Mouse (Mus musculus): Measurements from ENCODE around the gene Dmrt3. TPM values are rescaled to one million over a fixed set of nuclear protein-coding genes. Genes with fewer than 3 reads are reported as not detected.

The Dmrt3 gene
- polyA plus RNA-seq, 1 experiment = not detected

DNA sequence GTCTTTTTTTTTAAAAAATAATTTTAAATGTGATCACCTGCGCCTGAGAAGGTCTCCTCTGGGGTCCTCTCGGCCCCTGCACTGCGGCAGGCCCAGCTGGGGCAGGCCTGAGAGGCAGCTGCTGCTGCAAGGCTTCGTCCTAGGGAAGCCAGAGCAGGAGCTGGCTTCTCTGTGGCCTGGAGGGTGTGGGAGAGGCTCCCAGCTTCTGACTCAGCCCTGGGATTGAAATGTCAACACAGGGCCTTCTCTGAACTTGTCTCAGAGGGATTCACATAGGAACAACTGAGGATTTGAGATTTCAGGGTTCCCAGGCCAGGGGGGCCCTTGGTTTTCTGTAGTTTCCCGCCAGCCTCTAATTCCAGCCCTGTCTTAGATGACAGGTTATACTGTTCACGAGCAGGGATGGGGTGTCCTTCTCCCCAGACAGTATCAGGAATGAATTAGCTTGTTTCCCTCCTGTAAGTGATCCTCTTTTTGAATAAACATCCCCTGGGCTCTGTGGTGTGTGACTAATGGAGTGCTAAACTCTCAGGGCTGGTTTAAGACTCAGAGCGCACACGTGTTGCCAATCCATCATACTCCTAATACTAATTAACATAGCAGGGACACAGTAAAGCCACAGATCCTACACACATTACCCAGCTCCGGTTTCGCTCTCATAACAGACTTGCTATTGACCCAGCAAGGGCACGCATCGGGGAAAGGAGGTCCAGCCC, 44.1 kb downstream of the Dmrt3 start:
- TF ChIP-seq GATA1 (IDR thresholded peaks at IDR 0.05; ENCODE audit: low read length) = no peak

DNA sequence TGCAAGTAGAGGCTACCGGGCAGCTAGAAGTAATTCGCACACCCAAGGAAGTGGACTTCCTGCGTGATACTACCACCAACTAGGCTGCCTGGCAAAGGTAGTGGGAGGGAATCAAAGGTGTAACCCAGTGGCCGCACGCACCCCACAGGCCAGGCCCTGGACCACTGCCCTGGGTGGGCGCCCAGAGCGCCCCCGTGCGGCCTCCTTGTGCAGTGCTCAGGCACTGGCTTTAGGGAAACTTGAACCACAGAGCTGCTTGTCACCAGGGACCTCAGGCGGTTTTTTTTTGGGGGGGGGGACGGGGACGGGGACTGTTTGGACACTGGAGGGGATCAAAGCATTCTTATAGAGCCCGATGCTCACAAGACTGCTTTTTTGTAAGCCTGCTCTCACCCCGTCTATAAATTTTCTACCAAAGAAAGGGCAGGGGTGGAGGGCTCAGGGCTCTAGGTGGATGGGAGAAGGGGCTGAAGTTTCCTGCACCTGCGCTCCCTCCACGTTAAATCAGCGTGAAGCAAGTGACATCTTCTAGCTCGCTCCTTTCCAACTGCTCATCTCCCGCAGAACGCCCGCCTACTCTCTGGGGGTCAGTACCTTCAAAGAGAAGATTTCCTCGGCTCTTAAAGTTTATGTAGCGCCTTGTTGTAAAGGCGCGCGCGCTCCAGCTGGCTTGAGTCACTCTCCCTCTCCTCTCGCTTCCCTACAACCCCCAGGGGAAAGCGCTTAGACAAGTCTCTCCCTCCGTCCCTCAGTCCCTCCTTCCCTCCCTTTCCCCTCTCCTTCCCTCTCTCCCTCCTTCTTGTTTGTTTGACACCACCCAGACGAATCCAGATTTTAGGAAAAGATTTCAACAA, 55.6 kb downstream of the Dmrt3 start:
- TF ChIP-seq GATA1 (IDR thresholded peaks at IDR 0.05; ENCODE audit: low read length) = no peak

DNA sequence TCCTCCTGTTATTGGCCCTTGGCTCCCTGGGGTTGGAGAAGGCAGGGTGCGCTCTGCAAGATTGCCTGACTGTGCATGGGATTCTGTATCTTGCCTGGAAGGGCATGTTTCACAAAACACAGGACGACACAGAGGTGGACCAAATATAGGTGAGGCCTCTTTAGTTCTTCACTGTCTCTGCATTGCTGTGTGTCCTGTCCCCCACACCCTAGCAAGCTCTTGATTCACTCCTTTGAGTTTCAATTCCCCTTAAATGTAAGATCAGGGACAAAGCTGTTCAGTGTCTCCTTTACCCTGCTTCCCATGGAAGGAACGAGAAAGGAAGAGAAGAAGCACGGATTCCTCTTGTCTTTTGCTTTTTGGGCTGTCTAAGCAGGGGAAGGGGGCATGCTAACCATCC, 57.7 kb downstream of the Dmrt3 start:
- TF ChIP-seq GATA1 (IDR thresholded peaks at IDR 0.05; ENCODE audit: low read length) = no peak

DNA sequence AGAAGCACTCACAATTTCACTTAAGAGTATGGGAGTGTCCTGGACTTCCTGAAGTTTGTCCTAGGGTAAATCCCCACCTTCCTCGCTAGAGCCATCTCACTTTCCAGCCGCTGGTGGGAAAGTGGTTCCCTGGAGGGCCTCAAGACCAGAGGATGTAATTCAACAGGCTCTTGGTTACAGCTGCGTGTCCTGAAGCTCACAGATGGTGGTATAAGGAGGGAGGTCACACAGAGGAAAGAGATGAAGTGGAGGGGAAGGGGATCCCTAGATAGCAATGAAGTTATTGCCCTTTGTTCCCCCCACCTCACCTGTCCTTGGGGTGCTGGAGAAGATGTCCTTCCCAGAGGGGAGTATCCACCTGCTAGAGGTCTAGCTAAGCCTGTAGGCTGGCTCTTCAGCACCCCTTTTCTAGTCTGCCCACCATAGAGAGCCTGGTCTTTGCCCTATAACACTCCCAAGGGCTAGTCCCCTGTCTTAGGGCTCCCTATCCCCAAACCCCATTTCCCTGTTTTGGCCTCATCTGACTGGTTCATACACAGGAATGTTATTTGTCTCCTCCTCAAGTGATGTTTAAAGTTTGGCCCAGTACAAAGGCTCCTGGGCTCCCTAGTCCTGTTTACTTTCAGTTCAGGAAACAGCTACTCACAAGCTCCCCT, 59.6 kb downstream of the Dmrt3 start:
- no peak for TF ChIP-seq GATA1 (IDR thresholded peaks at IDR 0.05; ENCODE audit: low read length)

DNA sequence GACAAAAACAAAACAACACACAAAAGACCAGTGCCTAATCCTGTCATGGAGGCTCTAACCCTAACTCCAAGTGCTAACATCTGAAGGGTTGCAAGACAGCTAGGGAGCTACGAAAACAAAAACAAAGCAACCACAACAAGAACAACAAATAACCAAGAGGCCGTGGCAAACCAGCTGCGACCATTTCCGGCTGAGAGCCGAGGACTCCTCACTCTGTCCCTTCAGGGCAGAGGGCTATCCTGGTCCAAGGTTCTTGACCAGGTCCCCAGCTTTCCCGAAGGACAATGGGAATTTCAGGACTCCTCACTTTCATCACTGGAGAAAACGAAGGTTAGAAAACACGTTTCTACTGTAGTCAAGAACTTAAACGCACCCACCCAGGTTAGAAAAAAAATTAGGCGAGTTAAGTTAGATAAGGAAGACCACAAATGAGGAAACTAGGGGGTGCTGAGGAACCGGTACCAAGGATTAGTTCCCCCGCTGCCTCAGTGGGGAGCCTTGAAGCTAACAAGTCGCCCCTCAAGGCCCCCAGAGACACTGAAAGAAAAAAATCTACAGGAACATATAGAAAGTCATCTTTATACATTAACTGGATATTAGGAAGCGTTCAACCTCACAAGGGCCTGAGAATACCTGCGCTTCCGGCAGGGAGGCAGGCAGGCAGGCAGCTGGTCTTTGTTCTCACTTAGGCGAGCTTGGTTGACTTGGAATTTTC, 60.6 kb downstream of the Dmrt3 start:
- no peak for TF ChIP-seq GATA1 (IDR thresholded peaks at IDR 0.05; ENCODE audit: low read length)

DNA sequence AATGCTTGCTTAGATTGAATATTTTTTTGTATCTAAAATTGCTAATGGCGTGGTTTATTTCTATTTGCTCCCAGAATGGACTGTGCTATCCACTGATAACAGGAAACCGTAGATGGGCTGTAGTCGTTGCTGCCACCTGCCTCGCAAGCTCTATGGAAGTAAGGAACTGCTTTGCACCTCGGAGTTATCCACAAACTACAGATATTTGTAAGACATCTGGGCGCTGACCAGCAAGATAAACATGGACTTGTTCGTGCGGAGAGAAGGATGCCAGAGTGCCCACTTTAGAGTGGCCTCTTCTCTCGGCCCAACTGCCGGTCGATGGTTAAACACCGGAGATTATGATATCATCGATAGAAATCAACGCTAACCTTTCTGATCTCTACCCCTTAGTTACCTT, 61.6 kb downstream of the Dmrt3 start:
- no peak for TF ChIP-seq GATA1 (IDR thresholded peaks at IDR 0.05; ENCODE audit: low read length)

DNA sequence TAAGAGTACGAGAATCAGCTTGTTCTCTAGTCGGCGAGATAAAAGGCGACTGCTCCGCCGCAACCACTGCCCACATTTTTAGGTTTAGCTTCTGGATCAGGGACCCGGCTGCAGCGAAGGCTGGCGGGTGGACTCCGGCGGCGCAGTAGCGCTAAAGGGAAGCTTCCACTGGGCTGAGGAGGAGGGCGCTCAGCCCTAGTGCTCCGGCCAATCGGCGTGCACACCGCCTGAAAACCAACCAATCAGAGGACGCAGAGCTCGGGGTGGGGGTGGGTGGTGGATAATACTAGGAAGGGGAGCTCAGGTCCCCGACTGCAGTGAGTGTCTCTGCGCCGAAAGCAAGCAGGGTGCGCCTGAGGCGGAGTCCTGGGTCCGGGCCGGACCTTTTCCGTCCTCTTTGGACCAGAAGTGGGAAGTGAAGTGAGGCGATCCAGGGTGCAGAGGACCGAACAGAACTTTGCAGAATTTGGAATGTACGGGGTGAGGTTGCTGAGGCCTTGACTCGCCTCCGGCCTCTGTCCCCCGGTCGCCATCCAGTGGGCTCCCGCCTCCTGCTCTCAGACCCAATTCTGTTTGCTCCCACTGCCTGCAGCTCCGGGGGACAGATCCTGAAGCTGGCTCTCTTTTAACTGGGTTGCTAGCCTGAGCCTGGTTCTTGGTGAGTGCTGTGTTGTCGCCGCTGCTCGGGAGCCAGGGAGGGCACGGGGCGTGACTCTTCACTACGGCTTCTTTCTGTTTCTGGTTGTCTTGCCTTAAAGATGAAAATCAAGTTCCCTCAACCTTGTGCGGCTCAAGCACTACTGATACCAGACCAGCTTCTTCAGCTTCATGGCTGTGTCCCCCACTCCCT, 62.2 kb downstream of the Dmrt3 start, which contains the start of gene Dmrt2:
Gene Dmrt2, plus strand, starts transcription at position 311 of the 850 bp plus-strand sequence.
- TF ChIP-seq GATA1 (IDR thresholded peaks at IDR 0.05; ENCODE audit: low read length) = no peak

Other genes with a start within 250 kb of the Dmrt3 start
- not detected in 2 replicates for gene Dmrt1, start 104.7 kb upstream of the Dmrt3 start, polyA plus RNA-seq (2012)
- not detected in 2 replicates for gene Dmrt2, start 62.1 kb downstream of the Dmrt3 start, polyA plus RNA-seq (2012)